Mouse (Mus musculus) retina, embryonic 14.5 days (tissue): ENCODE measurements at regions not wholly inside any gene's neighbourhood (a gene's known extent, or its start where the extent isn't known, plus 50 kb on each side); places are given as distances from the start of the nearest gene placed in this dataset.
A peak's percentile ranks its signal among the peaks of the same experiment; 100 is the strongest.

Experiments used
- DNase-seq: peaks from one replicate; pipeline ENCODE4 v3.0.0-alpha.2; 2015; ENCODE audit warnings: low spot score

GRCm38 (mm10) chrX:156736951-156737553 is 678.1 kb downstream of the Phex start:
- no peak for DNase-seq

GRCm38 (mm10) chrX:156692236-156692635 is 722.9 kb downstream of the Phex start:
- DNase-seq = no peak

GRCm38 (mm10) chrX:156677911-156678310 is 737.2 kb downstream of the Phex start:
- no peak for DNase-seq

- no peak for DNase-seq
Measured at GRCm38 (mm10) chrX:156673661-156674060, 741.5 kb downstream of the Phex start.

GRCm38 (mm10) chrX:156669521-156669920 is 745.6 kb downstream of the Phex start:
- DNase-seq = peak; percentile 75
